Mouse (Mus musculus): ENCODE results near the gene Zfp981. TPM values are rescaled to one million over a fixed set of nuclear protein-coding genes. Genes with fewer than 3 reads are reported as not detected.
"Not testable (repeated sequence)": the region's sequence is repeated elsewhere in the genome, so short reads cannot be mapped to it uniquely, and the experiment has no call there.

Zfp981 gene
- total and polyA plus RNA-seq, 2 experiments from 2014 or later = 0.05 TPM; not detected in 1

DNA sequence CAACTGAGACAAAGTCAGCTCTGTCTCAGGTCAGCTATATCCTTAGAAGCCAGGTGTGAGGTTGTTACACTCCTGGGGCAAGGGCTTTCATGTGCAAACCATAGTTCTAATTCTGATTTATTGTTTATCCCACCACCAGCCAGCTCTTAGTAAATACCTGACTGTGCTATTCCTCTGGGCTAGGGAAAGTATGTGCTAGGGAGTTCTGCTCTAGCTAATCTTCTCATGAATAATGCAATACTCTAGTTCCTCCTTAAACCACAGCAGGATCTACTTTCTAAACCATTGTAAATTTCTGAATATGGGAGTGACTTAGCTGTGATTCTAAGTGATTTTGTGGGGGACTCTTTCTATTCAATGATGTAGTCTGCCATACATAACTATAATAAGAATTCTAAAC is 9.4 kb upstream of the Zfp981 start:
- Histone ChIP-seq H3K4me2 (ENCODE audit: low read depth) (no peak overlapping the region), H3K9me3 (ENCODE audit: low read length) (peaks cover 34% of the 10 kb centered on the region), H3K4me3 (ENCODE audit: low read depth, low read length) (no peak overlapping the region), H3K36me3 (ENCODE audit: insufficient read depth) (no peaks in the 10 kb centered on the region), H3K4me1 (ENCODE audit: insufficient read depth) (no peaks in the 10 kb centered on the region), H3K27ac (ENCODE audit: low read depth, low read length) (no peak overlapping the region), H3K27me3 (ENCODE audit: insufficient read depth, low read length) (no peaks in the 10 kb centered on the region), H3K9ac (no peak overlapping the region)
- ATAC-seq = no peak
- DNase-seq = no peak
- TF ChIP-seq CTCF (IDR thresholded peaks at IDR 0.05; ENCODE audit: low read depth) = no peak

DNA sequence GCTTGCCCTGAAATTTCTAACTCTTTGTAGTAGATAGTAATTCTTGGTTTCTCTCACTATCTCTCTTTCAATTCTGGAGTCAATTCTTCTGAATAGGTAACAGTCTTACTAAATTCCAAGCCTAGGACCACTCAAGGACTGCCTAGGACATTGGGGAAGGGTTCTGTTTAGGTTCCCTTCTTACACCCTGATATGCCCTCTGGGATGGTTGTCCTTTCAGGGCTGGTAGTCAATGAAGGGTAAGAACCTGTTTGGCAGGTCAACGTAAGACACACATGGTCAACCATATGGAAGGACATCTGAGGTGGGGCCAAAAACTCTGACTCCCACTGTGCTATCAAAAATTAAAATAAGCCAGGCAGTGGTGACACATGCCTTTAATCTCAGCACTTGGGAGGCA is 9.0 kb upstream of the Zfp981 start:
- peaks cover 37% of the 10 kb centered on the region for H3K9me3 ChIP-seq (ENCODE audit: low read length)
- H3K9ac ChIP-seq = no peak overlapping the region
- 50% methylated on average over 1 of the region's 1 CpGs for WGBS
- H3K27ac ChIP-seq (ENCODE audit: low read depth, low read length) = no peak overlapping the region
- H3K27me3 ChIP-seq (ENCODE audit: insufficient read depth, low read length) = no peaks in the 10 kb centered on the region
- no peaks in the 10 kb centered on the region for H3K36me3 ChIP-seq (ENCODE audit: insufficient read depth)
- DNase-seq (no peak), ATAC-seq (no peak)
- no peak for TF ChIP-seq CTCF (IDR thresholded peaks at IDR 0.05; ENCODE audit: low read depth)
- no peak overlapping the region for H3K4me2 ChIP-seq (ENCODE audit: low read depth)
- no peaks in the 10 kb centered on the region for H3K4me1 ChIP-seq (ENCODE audit: insufficient read depth)
- no peak overlapping the region for H3K4me3 ChIP-seq (ENCODE audit: low read depth, low read length)

GRCm38 (mm10) chr4:146493319-146493907 is 8.4 kb upstream of the Zfp981 start:
- not testable (repeated sequence) for H3K27ac ChIP-seq (ENCODE audit: low read depth, low read length); H3K4me1 ChIP-seq (ENCODE audit: insufficient read depth); H3K4me3 ChIP-seq (ENCODE audit: low read depth, low read length); H3K27me3 ChIP-seq (ENCODE audit: insufficient read depth, low read length); H3K4me2 ChIP-seq (ENCODE audit: low read depth); H3K36me3 ChIP-seq (ENCODE audit: insufficient read depth); H3K9ac ChIP-seq; DNase-seq
- WGBS = 88% methylated on average over 6 of the region's 6 CpGs
- peak; percentile 25 for ATAC-seq
- peaks cover 42% of the 10 kb centered on the region for H3K9me3 ChIP-seq (ENCODE audit: low read length)

DNA sequence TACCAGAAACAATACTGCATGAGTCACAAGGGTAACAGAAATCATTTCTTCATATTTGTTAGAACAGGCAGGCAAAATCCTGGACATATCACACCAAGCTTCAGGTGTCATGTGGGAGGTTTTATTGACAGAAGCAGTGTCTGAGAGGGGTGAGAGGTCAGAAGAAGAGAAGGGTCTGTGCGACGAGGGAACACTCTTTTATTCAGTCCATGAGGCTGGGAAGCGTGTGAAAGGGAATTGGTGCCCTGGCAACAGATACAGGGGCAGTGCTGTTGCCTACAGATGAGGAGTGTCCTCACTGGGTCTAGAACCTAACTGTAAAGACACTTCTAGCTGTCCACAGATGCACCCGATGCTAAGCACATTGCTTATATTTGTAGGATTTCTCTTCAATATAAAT is 6.8 kb upstream of the Zfp981 start:
- no peak for DNase-seq
- Histone ChIP-seq H3K36me3 (ENCODE audit: insufficient read depth) (no peaks in the 10 kb centered on the region), H3K27ac (ENCODE audit: low read depth, low read length) (no peak overlapping the region), H3K4me2 (ENCODE audit: low read depth) (no peak overlapping the region), H3K27me3 (ENCODE audit: insufficient read depth, low read length) (no peaks in the 10 kb centered on the region), H3K4me3 (ENCODE audit: low read depth, low read length) (no peak overlapping the region), H3K9ac (no peak overlapping the region), H3K9me3 (ENCODE audit: low read length) (peaks cover 41% of the 10 kb centered on the region), H3K4me1 (ENCODE audit: insufficient read depth) (no peaks in the 10 kb centered on the region)
- no peak for TF ChIP-seq CTCF (IDR thresholded peaks at IDR 0.05; ENCODE audit: low read depth)
- 67% methylated on average over 4 of the region's 4 CpGs for WGBS
- ATAC-seq = no peak

GRCm38 (mm10) chr4:146497695-146498275 is 4.0 kb upstream of the Zfp981 start:
- peaks cover 37% of the 10 kb centered on the region for H3K9me3 ChIP-seq (ENCODE audit: low read length)
- not testable (repeated sequence) for H3K4me2 ChIP-seq (ENCODE audit: low read depth); DNase-seq; H3K4me3 ChIP-seq (ENCODE audit: low read depth, low read length); H3K9ac ChIP-seq; H3K36me3 ChIP-seq (ENCODE audit: insufficient read depth); H3K4me1 ChIP-seq (ENCODE audit: insufficient read depth); H3K27ac ChIP-seq (ENCODE audit: low read depth, low read length); H3K27me3 ChIP-seq (ENCODE audit: insufficient read depth, low read length); ATAC-seq
- 82% methylated on average over 9 of the region's 9 CpGs for WGBS

- H3K27me3 ChIP-seq (ENCODE audit: insufficient read depth, low read length); H3K4me2 ChIP-seq (ENCODE audit: low read depth); H3K9ac ChIP-seq; DNase-seq; H3K36me3 ChIP-seq (ENCODE audit: insufficient read depth); H3K27ac ChIP-seq (ENCODE audit: low read depth, low read length); H3K4me3 ChIP-seq (ENCODE audit: low read depth, low read length); H3K4me1 ChIP-seq (ENCODE audit: insufficient read depth); ATAC-seq: not testable (repeated sequence)
- H3K9me3 ChIP-seq (ENCODE audit: low read length) = peaks cover 15% of the 10 kb centered on the region; the same call in 1 of the 2 replicates
- WGBS = 92% methylated on average over 15 of the region's 24 CpGs
Observed at GRCm38 (mm10) chr4:146509029-146509428, 7.2 kb downstream of the Zfp981 start.

DNA sequence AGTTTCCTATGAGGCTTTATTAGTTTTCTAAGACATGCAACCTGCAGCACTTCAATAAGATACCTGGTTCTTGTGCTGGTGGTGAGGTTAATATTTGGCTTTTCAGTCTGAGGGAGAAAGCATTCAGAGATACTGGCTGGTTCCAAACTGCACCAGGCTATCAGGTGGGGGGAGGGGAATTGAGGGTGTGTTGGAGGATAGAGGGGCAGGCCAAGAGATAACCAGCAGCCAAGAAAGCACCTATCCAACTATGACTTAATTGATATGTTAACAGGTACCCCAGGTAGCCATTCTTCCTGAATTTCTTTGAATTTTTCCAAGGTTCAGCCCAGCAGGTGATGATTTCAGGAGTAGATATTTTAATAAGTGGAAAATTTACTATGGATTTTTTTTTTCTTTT is 10.0 kb downstream of the Zfp981 start:
- not testable (repeated sequence) for H3K4me1 ChIP-seq (ENCODE audit: insufficient read depth); H3K27ac ChIP-seq (ENCODE audit: low read depth, low read length); H3K4me2 ChIP-seq (ENCODE audit: low read depth); H3K4me3 ChIP-seq (ENCODE audit: low read depth, low read length); DNase-seq; H3K36me3 ChIP-seq (ENCODE audit: insufficient read depth); H3K27me3 ChIP-seq (ENCODE audit: insufficient read depth, low read length); ATAC-seq; H3K9ac ChIP-seq
- peaks cover 30% of the 10 kb centered on the region for H3K9me3 ChIP-seq (ENCODE audit: low read length)

All from forebrain, postnatal 0 days (tissue).